Mouse (Mus musculus) right cerebral cortex, postnatal 14 days (tissue): ENCODE results near the gene Gm5108.
A peak's percentile ranks its signal among the peaks of the same experiment; 100 is the strongest.

Source experiments
- DNase-seq: peaks from one replicate; pipeline ENCODE4 v3.0.0; 2022

Gene Gm5108

GRCm38 (mm10) chr5:67941369-67941768 lies at the start of gene Gm5108:
Gm5108 (plus strand) TSS chr5:67941669.
- DNase-seq, result no peak

- DNase-seq, result no peak
These were observed 42.5 kb upstream of the Gm5108 start for GRCm38 (mm10) chr5:67898921-67899320.

GRCm38 (mm10) chr5:67904555-67904954 lies 36.9 kb upstream of the Gm5108 start:
- no peak for DNase-seq

DNA sequence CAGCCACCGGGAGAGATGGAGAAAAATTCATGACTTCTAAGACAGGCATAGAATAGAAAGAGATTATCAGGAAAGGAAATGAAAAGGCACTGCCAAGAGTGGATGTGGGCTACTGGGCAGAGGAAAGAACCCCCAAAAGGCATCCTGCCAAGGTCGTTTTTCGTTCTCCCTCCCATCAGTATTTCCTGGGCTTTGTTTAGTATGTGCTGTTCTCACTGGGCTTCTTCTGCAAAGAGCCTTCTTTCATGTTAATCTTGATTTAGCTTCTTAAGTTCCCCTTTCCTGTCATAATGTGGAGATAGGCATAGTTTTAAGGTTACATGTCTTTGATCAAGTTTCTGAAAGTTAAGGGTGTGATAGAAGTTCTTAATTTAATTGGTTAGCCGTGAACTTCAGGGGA lies 10.9 kb upstream of the Gm5108 start:
- DNase-seq, result no peak

DNA sequence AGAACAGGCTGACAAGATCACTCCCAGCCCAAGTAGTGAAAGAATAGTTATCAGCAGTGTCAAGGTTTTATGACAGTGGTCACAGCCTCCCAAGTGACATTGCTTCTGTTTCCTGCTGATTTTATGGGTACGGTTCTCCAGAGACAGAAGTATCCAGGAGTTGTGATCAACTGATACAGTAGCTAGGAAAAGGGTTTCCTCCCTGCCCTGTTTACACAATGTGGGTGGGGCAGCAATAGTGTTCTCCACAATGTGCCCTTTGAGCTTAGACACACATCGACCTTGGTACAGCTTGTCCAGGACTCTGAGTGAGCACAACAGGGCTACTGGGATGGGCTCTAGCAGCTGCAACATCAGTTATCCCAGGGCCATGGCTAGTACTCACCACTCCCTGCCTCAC lies 9.8 kb upstream of the Gm5108 start:
- no peak for DNase-seq

DNA sequence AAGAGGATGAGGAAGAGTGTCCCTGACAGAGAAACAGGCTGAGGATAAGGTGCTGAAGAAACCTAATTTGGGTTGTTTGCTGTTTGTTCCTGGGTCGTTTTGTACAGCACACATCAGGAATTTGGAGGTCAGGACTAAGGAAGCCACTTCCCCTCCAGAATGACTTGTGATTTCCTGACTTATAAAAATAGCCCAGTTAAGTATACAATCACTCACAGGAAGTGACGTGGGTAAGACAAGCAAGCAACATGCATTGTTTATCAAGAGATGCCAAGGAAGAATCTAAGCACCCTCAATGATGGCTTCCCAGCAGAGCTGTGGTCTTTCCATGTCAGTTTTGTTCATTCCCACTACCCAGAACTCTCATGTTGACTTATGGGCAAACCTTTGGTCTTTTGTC lies 1.7 kb downstream of the Gm5108 start:
- DNase-seq, result no peak

GRCm38 (mm10) chr5:67944074-67944785 lies 2.8 kb downstream of the Gm5108 start:
- no peak for DNase-seq

GRCm38 (mm10) chr5:67946321-67946720 lies 4.9 kb downstream of the Gm5108 start, which contains the start of gene Gm21905:
Gm21905 (minus strand) TSS chr5:67946421.
- no peak for DNase-seq

DNA sequence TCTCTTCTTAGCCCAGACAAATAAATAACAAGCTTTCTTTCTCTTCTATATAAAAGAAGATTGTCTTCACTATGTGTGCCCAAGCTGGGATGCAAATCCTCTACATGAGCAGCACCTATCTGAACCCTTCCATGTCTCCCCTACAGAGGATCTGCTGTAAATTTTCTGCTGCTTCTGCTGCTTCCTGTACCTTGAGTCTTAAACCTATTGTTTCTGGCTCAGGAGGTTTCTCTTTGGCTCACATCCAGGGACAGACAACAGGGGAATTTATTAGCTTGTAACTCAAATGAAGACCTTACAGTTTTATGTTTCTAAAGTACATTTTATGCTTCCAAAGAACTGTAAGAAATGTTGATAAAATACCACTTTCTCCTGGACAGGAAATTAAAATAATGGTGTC lies 5.5 kb downstream of the Gm5108 start:
- DNase-seq, result no peak

- no peak for DNase-seq
These were observed 6.6 kb downstream of the Gm5108 start for GRCm38 (mm10) chr5:67948074-67948473.

DNA sequence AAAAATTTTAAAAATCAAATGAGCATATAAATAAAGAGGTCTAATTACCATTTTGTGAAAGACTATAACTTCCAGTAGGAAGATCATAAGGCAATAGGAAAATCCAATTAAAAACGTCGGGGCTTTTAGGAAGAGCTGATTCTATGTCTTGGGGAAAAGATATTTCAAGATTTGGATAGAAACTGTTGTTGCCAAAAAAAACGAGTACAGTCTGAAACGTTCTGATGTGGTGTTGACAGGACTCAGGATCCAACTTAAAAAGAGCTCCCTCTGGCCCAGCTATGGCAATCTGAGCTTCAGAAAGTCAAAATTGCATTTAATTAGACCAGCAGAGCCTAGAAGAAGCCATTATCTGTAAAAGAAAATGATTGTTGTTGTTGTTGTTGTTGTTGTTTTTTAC lies 12.6 kb downstream of the Gm5108 start:
- DNase-seq, result no peak

DNA sequence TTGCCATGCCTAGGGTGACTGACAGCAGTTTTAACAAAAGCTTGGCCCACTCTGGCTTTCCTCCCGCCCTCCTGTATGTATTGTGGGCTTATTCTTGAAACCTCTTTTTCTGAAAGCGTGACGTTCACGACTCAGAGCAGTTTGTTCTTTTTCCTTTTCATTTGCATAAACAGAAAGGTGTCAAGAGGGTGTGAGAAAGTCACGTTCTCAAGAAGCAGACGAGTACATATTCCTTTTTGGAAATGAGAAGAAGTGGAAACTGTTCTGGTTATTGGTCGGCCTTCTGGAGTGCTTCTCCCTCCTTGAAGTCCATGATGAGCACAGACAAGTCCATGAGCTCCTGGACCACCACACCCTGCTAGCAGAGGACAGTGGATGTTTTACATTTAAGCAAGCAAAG lies 14.0 kb downstream of the Gm5108 start:
- no peak for DNase-seq

GRCm38 (mm10) chr5:67961708-67962629 lies 20.5 kb downstream of the Gm5108 start:
- DNase-seq, result no peak

GRCm38 (mm10) chr5:67969536-67969935 lies 28.1 kb downstream of the Gm5108 start:
- no peak for DNase-seq

DNA sequence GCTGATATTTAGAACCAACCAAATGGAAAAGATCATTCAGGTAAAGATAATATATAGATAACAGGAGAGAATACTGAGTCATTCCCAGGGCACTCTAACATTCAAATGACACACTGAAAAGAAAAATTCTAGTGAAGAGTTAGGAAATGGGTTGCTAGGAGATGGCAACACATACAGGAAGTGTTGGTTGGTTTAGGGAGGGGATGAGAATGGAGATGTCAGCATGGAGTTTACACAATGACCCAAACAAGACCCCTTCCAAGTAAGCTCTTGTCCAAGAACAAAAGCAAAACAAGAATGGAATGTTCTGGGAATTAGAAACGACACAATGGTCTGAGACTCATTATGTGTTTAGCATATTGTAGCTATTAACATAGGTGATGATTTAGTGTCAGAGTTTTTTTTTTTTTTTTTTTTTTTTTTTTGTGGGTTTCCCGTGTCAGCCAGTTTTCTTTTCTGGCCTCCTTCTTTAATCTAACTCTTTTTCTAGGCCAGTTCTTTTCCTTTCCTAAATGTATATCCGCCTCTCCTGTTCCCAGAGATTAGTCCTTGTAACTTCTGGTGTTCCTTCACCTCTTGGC lies 40.6 kb downstream of the Gm5108 start:
- no peak for DNase-seq

DNA sequence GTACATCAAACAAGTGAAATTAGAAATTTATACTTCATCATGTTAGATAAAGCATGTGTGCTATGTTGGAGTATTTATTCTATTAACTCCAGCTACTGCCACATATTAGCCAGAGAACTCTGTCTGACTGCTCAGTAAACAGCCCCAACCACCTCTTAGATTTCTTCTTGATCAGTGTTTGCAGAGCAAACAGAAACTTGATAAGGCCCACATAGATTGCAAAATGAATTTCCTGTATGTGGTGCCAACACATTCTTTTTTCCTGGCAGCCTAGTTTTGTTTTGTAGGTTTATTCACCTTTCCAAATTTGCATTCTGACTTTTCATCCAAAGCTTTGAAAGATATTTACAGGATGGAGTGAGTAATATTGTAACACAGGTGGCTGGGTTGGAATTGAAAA lies 49.0 kb downstream of the Gm5108 start:
- no peak for DNase-seq

- no peak for DNase-seq
These were observed 61.1 kb downstream of the Gm5108 start for GRCm38 (mm10) chr5:68002611-68003010.

DNA sequence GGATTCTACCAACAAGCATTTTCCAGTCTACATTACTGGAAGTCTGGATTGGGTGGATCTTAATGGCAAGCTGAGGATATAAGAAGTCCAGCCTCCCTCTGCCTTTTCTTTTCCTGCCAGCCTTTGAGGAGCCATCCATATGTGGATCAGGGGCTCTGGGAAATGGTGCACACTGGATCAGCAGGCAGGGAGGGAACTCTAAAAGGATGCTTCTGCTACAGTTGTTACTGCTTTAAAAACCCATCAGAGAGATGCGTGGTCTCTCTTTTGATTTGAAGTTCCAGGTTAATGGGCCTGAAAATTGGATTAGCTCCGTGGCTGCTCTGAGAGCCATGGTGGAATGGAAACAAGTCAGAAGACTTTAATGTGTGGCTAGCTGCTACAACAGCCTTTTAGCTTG lies 62.4 kb downstream of the Gm5108 start:
- DNase-seq, result no peak

DNA sequence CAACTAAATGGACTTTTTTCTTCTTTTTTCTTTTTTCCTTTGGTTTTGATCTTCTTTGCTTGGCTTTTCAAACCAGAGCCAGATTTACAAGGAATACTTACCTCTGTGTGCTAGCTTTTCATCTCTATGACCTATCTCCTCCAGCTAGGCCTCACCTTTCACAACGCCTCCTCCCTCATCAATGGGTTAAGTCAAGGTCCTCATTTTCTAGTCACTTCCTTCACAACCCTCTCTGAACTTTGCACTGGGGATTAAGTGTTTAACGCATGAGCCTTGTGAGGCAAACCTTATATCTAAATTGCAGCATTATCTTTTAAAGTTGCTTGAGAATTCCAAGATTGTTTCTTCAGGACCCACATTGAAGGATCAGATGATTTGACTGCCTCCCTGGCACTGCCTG lies 63.0 kb downstream of the Gm5108 start:
- no peak for DNase-seq

- DNase-seq, result no peak
These were observed 65.6 kb downstream of the Gm5108 start for GRCm38 (mm10) chr5:68007074-68007473.

GRCm38 (mm10) chr5:68011569-68011968 lies 70.1 kb downstream of the Gm5108 start:
- DNase-seq, result no peak

GRCm38 (mm10) chr5:68012618-68013017 lies 71.1 kb downstream of the Gm5108 start:
- DNase-seq, result peak; percentile 77

DNA sequence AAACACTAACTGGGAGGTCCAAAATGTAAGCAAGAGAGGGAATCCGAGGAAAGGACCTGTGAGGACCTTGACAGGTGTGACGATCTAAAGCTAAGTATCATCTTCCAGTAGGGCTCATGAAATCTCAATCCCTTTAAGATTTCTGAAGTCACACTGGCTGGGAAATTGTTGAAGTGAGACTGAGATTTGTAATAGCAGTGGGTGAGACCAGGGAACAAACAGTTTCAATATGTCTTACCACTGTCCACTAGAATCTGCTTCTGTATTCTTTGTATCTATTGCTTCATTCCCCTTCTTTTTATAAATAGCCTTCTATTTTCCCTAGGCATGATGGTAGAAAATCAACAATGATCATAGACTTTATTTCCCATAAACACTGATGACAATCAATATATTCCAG lies 79.4 kb downstream of the Gm5108 start:
- no peak for DNase-seq
